Mouse (Mus musculus) gastrocnemius, adult 8-10 months (tissue): ENCODE results near the gene Angptl4. TPM values are rescaled to one million over a fixed set of nuclear protein-coding genes. Genes with fewer than 3 reads are reported as not detected.

Experiments
- DNase-seq, 2 experiments: peaks; one replicate each; pipeline ENCODE4 v3.0.0; 2022; ENCODE audit warnings: low spot score in 2 of 2
- total RNA-seq, 4 experiments: library from RNA; stranded (reverse); gene quantifications; 2 replicates each; pipeline ENCODE4 v1.2.4; 2022

Angptl4 gene
- total RNA-seq, 4 experiments from 2014 or later = 0.41 to 5.5 (median 3.0) TPM

DNA sequence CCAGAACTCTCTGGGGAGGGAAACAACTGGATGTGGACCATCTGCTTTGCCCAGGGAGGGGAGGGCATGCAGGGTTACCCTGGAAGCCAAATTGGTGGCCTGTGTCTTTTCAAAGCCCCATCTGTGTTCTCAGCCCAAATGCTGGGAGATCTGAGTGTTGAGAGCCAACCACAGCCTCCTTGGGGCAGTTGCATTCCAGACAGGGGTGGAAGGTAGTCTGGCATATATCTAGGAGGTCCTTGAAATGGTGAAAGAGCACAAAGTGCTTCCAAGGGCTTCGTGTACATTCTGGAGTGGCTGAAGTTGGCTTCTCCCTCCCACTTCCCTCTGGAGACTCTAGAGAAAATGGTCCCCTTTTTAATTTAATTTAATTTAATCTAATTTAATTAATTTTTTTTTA is 23.1 kb upstream of the Angptl4 start:
- no peak for DNase-seq

DNA sequence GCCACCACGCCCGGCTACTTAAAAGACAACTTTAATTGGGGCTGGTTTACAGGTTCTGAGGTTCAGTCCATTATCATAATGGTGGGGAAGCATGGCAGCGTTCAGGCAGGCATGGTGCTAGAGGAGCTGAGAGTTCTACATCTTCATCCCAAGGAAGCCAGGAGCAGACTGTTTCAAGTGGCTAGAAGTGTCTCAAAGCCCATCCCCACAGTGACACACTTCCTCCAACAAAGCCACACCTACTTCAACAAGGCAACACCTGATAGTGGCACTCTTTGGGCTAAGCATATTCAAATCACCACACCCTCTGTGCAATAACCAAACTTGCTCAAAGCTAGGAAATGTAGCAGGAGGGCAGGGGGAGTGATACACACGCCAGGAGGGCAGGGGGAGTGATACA is 22.6 kb upstream of the Angptl4 start:
- no peak for DNase-seq

GRCm38 (mm10) chr17:33802221-33802620 is 20.6 kb upstream of the Angptl4 start:
- no peak for DNase-seq

GRCm38 (mm10) chr17:33799277-33799676 is 17.6 kb upstream of the Angptl4 start:
- no peak for DNase-seq

DNA sequence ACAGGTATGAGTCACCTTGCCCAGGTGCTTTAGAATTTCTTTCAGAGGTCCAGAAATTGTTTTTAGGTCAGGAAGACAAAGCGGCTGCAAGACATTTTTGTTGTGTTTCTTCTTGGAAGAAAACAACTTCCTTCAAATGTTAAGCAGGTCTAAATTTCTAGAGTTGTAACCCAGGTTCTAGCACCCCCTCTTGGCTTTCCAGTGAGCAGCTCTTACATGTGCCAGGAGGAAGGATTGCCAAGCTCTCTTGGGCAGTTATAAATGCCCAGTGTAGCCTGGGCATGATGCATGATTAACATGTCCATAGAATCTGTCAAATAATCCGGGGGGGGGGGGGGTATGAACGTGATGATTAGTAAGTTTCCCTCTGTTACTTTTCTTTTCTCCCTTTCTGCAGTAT is 16.7 kb upstream of the Angptl4 start:
- DNase-seq = no peak

- no peak for DNase-seq
Measured at GRCm38 (mm10) chr17:33788732-33789131, 7.1 kb upstream of the Angptl4 start.

DNA sequence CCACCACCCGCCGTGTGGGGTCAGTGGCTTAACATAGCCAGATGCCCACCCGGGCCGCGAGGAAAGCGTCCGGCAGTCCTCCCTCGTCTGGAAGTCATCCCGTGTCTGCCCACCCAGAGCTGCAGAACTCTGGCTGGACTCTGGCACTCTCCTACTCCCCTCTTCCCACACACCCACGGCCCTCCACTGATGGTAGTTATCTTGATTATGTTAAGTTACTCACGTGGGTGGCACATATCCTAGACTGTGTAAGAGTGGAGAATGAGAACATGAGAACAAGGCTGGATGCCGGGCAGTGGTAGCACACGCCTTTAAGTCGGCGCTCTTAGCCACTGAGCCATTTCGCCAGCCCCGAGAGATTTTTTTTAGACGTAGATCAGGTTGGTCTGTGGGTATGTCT is 4.7 kb upstream of the Angptl4 start:
- no peak for DNase-seq

DNA sequence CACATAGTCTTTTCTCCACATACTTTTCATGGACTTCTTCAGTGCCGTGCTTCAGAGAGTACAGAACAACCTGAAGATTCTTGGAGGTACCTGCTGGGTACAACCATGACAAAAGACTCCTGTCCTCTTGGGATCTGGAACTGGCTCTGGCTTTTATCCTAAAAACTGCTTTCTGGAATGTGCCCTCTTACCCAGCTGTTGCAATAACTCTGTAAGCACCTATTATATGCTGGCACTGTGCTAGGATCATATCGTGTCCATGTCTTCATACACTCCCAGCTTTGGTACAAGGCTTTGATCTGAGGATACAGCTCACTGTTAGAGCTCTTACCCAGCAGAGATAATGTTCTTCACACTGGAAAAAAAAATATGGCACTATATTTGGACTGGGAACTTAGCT is 3.3 kb upstream of the Angptl4 start:
- DNase-seq = no peak

DNA sequence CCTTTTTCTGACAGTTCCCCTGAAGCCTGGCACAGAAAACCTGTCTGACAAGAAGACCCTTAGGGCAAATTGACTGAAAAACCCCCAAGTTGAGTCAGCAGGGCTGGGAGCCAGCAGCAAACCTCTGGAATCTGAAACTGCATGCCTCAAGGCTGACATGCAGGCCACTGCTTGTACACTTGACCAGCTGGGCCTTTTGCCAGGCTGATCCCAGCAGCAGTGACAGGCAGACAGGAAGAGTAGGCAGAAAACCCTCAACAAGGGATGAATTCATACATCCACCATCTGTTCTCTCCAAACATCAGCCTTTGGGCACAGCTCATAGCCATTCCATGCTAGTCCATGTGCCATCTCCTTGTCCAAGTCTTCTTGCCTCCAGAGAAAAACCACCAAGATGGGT is 1.8 kb upstream of the Angptl4 start:
- peak; percentile 49 to 71 for DNase-seq

DNA sequence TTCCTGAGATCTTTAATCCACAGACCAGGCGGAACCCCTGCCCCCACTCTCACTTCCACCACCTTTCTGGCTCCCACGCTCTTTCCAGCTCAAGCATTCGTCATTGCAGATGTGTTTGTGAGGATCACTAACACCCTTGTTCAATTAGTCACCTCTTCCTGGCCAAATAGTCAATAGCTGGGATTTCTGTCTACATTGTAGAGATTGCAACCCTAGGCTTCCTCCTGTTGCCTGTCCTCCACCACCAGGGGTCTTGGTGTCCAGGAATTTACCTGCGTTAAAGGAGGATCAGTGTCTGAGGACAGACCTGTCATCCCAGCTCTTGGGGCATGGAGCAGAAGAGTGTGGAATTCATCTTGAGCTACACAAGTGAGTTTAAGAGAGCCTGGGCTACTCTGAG is 437 bp upstream of the Angptl4 start:
- DNase-seq = no peak

- DNase-seq = no peak
Measured at GRCm38 (mm10) chr17:33780431-33780830, 1.2 kb downstream of the Angptl4 start.

DNA sequence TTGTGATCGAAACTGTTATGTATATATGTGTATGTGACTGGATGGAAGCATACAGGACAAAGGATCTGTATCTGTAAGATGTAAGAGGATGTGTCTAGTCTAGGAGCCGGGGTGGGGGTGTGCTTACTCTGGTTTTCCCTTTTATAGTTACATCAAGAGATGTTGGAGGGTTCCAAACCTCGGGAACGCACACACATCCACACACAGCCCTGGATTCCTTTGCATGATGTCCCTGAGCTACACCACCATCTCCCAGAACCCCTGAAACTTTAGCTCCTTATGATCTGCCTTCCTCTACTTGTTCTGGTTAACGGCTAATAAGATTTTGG is 1.7 kb downstream of the Angptl4 start:
- no peak for DNase-seq

DNA sequence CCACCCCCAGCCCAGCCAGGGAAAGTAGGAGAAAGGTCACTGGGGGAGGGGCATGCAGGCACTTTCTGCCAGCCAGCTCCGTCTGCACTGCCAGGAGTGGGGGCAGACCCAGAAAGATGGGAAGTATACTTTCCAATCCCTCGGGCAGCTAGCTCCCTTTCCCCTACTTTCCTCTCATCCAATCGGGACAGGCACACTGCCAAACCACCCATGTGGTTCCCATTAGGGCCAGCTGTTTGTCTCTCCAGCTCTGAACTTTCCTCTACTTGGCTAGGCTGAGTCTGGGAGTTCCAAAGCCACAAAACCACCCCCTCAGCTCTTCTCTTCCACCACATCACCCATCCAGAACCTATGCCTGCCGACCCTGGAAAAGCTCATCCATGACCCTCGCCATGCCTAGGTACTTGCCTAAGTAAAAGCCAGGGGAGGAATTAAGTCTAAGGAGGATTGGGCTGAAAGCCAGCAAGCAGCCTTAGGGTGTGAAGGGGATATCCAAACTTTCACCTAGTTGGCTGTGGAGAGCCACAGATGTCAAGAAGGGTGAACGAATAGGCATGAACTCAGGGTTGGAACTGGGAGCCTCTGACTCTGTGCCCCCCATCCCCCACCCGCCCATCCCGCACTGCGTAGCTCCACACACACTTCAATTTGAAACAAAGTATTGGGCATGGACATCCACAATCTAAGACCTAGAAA is 2.2 kb downstream of the Angptl4 start:
- peak; percentile 92 to 94 for DNase-seq

- no peak for DNase-seq
Measured at GRCm38 (mm10) chr17:33775287-33775686, 6.3 kb downstream of the Angptl4 start.

GRCm38 (mm10) chr17:33774573-33775155 is 7.0 kb downstream of the Angptl4 start:
- DNase-seq = no peak

DNA sequence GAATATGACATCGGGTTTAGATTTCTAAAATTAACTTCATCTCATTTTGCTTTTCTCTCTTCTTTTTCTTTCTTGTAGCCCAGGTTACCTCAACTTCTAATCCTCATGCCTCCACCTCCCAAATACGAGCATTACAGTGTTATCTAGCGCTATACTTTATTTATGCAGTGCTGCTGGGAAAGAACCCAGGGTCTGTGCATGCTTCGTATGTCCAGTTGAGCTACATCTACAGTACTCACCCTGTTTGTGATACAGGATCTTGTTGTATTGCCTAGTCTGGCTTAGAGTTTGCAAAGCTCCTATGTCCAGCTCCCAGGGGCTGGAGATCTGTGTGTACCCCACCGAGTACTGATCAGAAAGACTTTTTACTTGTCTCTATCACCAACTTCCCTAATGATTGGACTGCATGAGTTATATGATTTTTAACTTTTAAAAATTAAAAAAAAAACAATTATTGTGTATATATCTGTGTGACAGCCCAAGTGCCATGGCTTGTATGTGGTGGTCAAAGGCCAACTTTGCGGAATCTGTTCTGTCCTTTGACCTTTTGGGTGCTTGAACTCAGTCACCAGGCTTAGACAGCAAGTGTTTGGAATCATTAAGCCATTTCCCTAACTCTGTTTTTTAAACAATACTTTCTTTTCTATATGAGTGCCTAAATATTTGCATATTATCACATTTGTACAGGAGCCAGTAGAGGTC is 7.6 kb downstream of the Angptl4 start:
- DNase-seq = no peak

DNA sequence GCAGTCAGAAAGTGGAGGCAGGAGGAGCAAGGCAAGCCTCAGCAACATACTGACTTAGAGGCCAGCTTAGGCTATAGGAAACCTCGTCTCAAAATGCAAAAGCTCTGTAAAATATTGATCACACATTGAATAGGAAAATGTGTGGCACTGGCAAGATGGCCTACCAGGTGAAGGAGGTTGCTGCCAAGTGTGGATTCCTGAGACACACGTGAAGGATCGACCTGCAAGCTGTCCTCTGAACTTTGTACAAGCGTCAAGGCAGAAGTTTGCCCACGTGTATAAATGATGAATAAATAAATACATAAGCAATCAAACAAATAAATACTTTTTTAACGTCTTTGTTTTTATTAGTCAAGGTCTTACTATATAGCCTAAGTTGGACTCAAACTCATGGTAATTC is 8.2 kb downstream of the Angptl4 start:
- no peak for DNase-seq

DNA sequence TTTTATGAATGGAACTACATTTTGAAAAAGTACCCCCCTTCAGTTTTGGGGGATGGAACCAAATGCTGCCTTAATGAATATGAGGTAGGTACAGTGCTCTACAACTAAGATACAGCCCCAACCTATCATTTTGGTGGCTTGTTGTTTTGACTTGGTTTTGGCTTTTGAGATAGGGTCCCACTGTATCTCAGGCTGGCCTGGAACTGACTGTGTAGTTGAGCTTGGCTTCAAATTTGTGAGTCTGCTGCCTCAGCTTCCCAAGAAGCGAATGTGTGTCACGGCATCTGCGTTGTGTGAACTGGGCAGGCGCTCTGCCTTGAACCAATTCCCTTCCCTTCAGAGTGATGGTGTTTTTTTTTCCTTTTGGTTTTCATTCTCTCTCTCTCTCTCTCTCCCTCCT is 10.0 kb downstream of the Angptl4 start:
- DNase-seq = no peak

DNA sequence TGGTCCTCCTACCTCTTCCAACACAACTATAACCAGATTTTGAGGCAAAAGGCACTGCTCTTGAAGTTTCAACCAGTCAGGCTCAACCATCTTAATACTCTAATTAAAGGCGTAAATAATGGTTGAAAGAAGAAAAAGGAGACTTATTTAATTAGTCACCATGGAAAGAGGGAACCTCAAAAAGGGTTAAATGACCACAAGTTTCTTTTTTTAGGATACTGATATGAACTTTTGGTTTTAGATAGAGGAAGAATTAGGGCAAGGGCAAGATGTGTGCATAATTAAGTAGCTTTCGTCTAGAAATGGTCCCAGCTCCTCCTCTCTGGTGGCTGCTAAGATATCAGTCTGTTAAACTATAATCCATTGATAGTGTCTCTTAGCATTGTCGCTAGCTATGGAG is 15.2 kb downstream of the Angptl4 start:
- DNase-seq = no peak

GRCm38 (mm10) chr17:33760255-33761165 is 21.1 kb downstream of the Angptl4 start, which contains the start of gene Rab11b:
Gene Rab11b, minus strand, starts transcription at chr17:33760530.
- DNase-seq = peak; percentile 100

- peak; percentile 91 to 94 for DNase-seq
Measured at GRCm38 (mm10) chr17:33759767-33760254, 21.8 kb downstream of the Angptl4 start.

- DNase-seq = peak; percentile 37 to 72
Measured at GRCm38 (mm10) chr17:33757231-33757630, 24.4 kb downstream of the Angptl4 start.
